Mouse (Mus musculus) cerebellum, adult 2 months (tissue): ENCODE results near the gene Olfr1205. TPM values are rescaled to one million over a fixed set of nuclear protein-coding genes. Genes with fewer than 3 reads are reported as not detected.

Source experiments
- DNase-seq, 2 experiments: peaks; one replicate each; pipeline ENCODE4 v3.0.0; 2021
- H3K27ac ChIP-seq: fragments of 200-500 bp; 2 replicates; pipeline ENCODE4 v1.5.1; 2012; ENCODE audit warnings: low read length, control low read depth, inconsistent platforms; ENCODE audit not compliant: insufficient read depth
- H3K27me3 ChIP-seq: fragments of 200-500 bp; 2 replicates; pipeline ENCODE4 v1.6.1; 2012; ENCODE audit warnings: inconsistent platforms, mild to moderate bottlenecking, low read length, moderate library complexity; ENCODE audit not compliant: control insufficient read depth, insufficient read depth
- H3K4me1 ChIP-seq: fragments of 200-500 bp; 2 replicates; pipeline ENCODE4 v1.6.1; 2011; ENCODE audit warnings: low read length; ENCODE audit not compliant: control insufficient read depth, insufficient read depth
- H3K4me3 ChIP-seq: fragments of 200-500 bp; replicated peaks from 2 replicates; pipeline ENCODE3; 2011; ENCODE audit warnings: mild to moderate bottlenecking, low read depth, low read length, control low read depth; ENCODE audit not compliant: insufficient read depth
- CTCF ChIP-seq: fragments of 200-500 bp; IDR thresholded peaks from 2 replicates; pipeline ENCODE4 v1.5.1; 2011; ENCODE audit warnings: low read depth, mild to moderate bottlenecking, control low read depth, low read length, moderate library complexity, borderline replicate concordance; ENCODE audit not compliant: insufficient read depth
- POLR2A ChIP-seq: fragments of 200-500 bp; IDR thresholded peaks from 2 replicates; pipeline ENCODE4 v1.6.1; 2011; ENCODE audit warnings: low read length, control low read depth, borderline replicate concordance; ENCODE audit not compliant: insufficient read depth
- WGBS: fragments of 180-500 bp; shearing (Covaris S2); methylation state at CpG from one replicate; pipeline ENCODE4 v1.1.7; 2018; 5-methylcytosine and 5-hydroxymethylcytosine counted together
- polyA plus RNA-seq: library from polyadenylated mRNA; depleted of rRNA; stranded (reverse); fragments of >200 nt; gene quantifications from 2 replicates; pipeline ENCODE4 v1.2.3, GENCODE M21; 2012; rRNA removed

Gene Olfr1205
- not detected in 2 replicates for polyA plus RNA-seq

GRCm38 (mm10) chr2:88829437-88829836 is at the start of gene Olfr1205:
Olfr1205 (plus strand) TSS chr2:88829737.
- H3K4me1 ChIP-seq = no peaks in the 10 kb centered on the region
- no peaks in the 10 kb centered on the region for H3K27me3 ChIP-seq
- no peak within 1 kb of the TSS for H3K27ac ChIP-seq
- WGBS = 72% methylated on average over 2 of the region's 2 CpGs
- H3K4me3 ChIP-seq = no peak within 1 kb of the TSS
- DNase-seq = no peak
- no peak for TF ChIP-seq CTCF
- no peak for TF ChIP-seq POLR2A

GRCm38 (mm10) chr2:88792736-88793135 is 36.8 kb upstream of the Olfr1205 start, which contains the start of gene Olfr1201:
Olfr1201 (plus strand) TSS chr2:88793036.
- 56% methylated on average over 6 of the region's 6 CpGs for WGBS
- no peak within 1 kb of the TSS for H3K27ac ChIP-seq
- H3K27me3 ChIP-seq = no peaks in the 10 kb centered on the region
- no peaks in the 10 kb centered on the region for H3K4me1 ChIP-seq
- no peak for DNase-seq
- TF ChIP-seq POLR2A = no peak
- no peak for TF ChIP-seq CTCF
- H3K4me3 ChIP-seq = no peak within 1 kb of the TSS

- Histone ChIP-seq H3K27me3 (no peaks in the 10 kb centered on the region), H3K27ac (no peak within 1 kb of the TSS), H3K4me3 (no peak within 1 kb of the TSS), H3K4me1 (no peaks in the 10 kb centered on the region)
- WGBS = 69% methylated on average over 1 of the region's 1 CpGs
- DNase-seq = no peak
- TF ChIP-seq CTCF (no peak), POLR2A (no peak)
These were observed 15.3 kb upstream of the Olfr1205 start, which contains the start of gene Olfr1202 for GRCm38 (mm10) chr2:88814196-88814595. Olfr1202 (plus strand) TSS chr2:88814496.

GRCm38 (mm10) chr2:88838477-88838876 is 8.9 kb downstream of the Olfr1205 start:
- H3K4me1 ChIP-seq = no peaks in the 10 kb centered on the region
- TF ChIP-seq POLR2A (no peak), CTCF (no peak)
- no peak for DNase-seq
- WGBS = 83% methylated on average over 2 of the region's 2 CpGs
- H3K4me3 ChIP-seq = no peak overlapping the region
- no peak overlapping the region for H3K27ac ChIP-seq
- no peaks in the 10 kb centered on the region for H3K27me3 ChIP-seq

- H3K27ac ChIP-seq = no peak within 1 kb of the TSS
- TF ChIP-seq POLR2A = no peak
- TF ChIP-seq CTCF = no peak
- H3K27me3 ChIP-seq = no peaks in the 10 kb centered on the region
- H3K4me3 ChIP-seq = no peak within 1 kb of the TSS
- no peak for DNase-seq
- 90% methylated on average over 1 of the region's 1 CpGs for WGBS
- no peaks in the 10 kb centered on the region for H3K4me1 ChIP-seq
These were observed 19.5 kb downstream of the Olfr1205 start, which contains the start of gene Olfr1204 for GRCm38 (mm10) chr2:88848992-88849391. Olfr1204 (plus strand) TSS chr2:88849292.

GRCm38 (mm10) chr2:88862931-88863330 is 33.4 kb downstream of the Olfr1205 start, which contains the start of gene Olfr1206:
Olfr1206 (plus strand) TSS chr2:88863231.
- TF ChIP-seq POLR2A = no peak
- TF ChIP-seq CTCF = no peak
- Histone ChIP-seq H3K27me3 (no peaks in the 10 kb centered on the region), H3K27ac (no peak within 1 kb of the TSS), H3K4me1 (no peaks in the 10 kb centered on the region), H3K4me3 (no peak within 1 kb of the TSS)
- no peak for DNase-seq
- WGBS = 67% methylated on average over 2 of the region's 2 CpGs

Other genes starting within 250 kb of the Olfr1205 start
- not detected in 2 replicates for gene Olfr1189, start 243.3 kb upstream of the Olfr1205 start, polyA plus RNA-seq
- gene Olfr1191-ps1, start 189.2 kb upstream of the Olfr1205 start, polyA plus RNA-seq = not detected in 2 replicates
- not detected in 2 replicates for gene Olfr1192-ps1, start 181.2 kb upstream of the Olfr1205 start, polyA plus RNA-seq
- not detected in 2 replicates for gene Olfr1193, start 154.1 kb upstream of the Olfr1205 start, polyA plus RNA-seq
- gene Olfr1195, start 140.6 kb upstream of the Olfr1205 start, polyA plus RNA-seq = not detected in 2 replicates
- not detected in 2 replicates for gene Olfr1196, start 125.1 kb upstream of the Olfr1205 start, polyA plus RNA-seq
- gene Olfr1197, start 97.4 kb upstream of the Olfr1205 start, polyA plus RNA-seq = not detected in 2 replicates
- not detected in 2 replicates for gene Olfr1198, start 78.4 kb upstream of the Olfr1205 start, polyA plus RNA-seq
- gene Olfr1199, start 69.3 kb upstream of the Olfr1205 start, polyA plus RNA-seq = not detected in 2 replicates
- not detected in 2 replicates for gene Olfr1200, start 59.2 kb upstream of the Olfr1205 start, polyA plus RNA-seq
- not detected in 2 replicates for gene Olfr1201, start 36.7 kb upstream of the Olfr1205 start, polyA plus RNA-seq
- gene Olfr1202, start 15.2 kb upstream of the Olfr1205 start, polyA plus RNA-seq = not detected in 2 replicates
- gene Olfr1204, start 19.6 kb downstream of the Olfr1205 start, polyA plus RNA-seq = not detected in 2 replicates
- gene Olfr1206, start 33.5 kb downstream of the Olfr1205 start, polyA plus RNA-seq = not detected in 2 replicates
- not detected in 2 replicates for gene Olfr1208, start 72.6 kb downstream of the Olfr1205 start, polyA plus RNA-seq
- gene Olfr1209, start 85.4 kb downstream of the Olfr1205 start, polyA plus RNA-seq = not detected in 2 replicates
- not detected in 2 replicates for gene Olfr1211, start 108.4 kb downstream of the Olfr1205 start, polyA plus RNA-seq
- not detected in 2 replicates for gene Olfr1212, start 124.2 kb downstream of the Olfr1205 start, polyA plus RNA-seq
- gene Gm13762, start 150.5 kb downstream of the Olfr1205 start, polyA plus RNA-seq = not detected in 2 replicates
- not detected in 2 replicates for gene Olfr1214, start 162.9 kb downstream of the Olfr1205 start, polyA plus RNA-seq
- not detected in 2 replicates for gene Olfr1215, start 177.2 kb downstream of the Olfr1205 start, polyA plus RNA-seq
- gene Olfr1216, start 188.6 kb downstream of the Olfr1205 start, polyA plus RNA-seq = not detected in 2 replicates
- not detected in 2 replicates for gene Olfr1217, start 202.3 kb downstream of the Olfr1205 start, polyA plus RNA-seq
- not detected in 2 replicates for gene Olfr1218, start 231.4 kb downstream of the Olfr1205 start, polyA plus RNA-seq